Mouse (Mus musculus): Measurements from ENCODE around the gene Tbccd1. TPM values are rescaled to one million over a fixed set of nuclear protein-coding genes. Genes with fewer than 3 reads are reported as not detected.

Gene Tbccd1
- polyA plus RNA-seq (2015; fragmentation: Nextera tagmentation; extraction: Ambion mirVana), result 26.5 and 28.6 TPM in 2 replicates

DNA sequence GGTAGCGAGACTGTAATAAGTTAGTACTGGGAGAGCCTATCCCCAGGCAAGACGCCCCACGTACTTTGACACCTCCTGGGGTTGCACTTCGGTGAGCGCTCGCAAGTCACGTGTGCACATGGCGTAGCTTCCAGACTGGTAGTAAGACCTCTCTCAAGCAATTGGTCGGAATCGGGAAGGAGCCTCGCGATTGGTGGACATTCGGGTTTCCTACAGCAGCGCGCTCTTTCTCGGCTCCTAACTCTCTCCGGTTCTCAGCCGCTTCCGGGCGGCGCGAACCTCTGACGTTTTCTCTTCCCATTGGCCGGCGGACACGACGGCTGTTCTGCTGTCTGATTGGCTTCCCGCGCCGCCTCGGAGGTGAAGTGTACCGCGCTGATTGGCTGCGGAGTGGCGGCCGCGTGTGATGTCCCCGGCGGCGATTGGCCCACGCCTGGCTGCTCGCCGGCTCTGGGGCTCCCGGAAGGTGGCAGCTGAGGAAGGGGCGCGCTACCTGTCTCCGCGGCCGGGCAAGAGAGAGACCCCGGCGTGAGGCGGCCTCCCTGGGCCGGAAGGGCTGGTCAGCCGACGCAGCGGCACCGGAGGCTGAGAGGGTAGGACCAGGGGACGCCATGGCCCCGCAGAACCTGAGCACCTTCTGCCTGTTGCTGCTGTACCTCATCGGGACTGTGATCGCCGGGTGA, at the start of gene Tbccd1, which contains the start of gene Dnajb11:
Tbccd1 (minus strand) TSS at position 239 of the 683 bp plus-strand sequence.
Dnajb11 (plus strand) TSS at position 415 of the 683 bp plus-strand sequence.
- H3K4me1 ChIP-seq, result peaks cover 14% of the 10 kb centered on the region
- WGBS, result under 1% methylated on average over 62 of the region's 62 CpGs
- H3K4me2 ChIP-seq, result peak within 1 kb of the TSS; percentile 90
- ATAC-seq, result peak; percentile 99
- peaks cover 10% of the 10 kb centered on the region; the same call in 1 of the 2 replicates for H3K36me3 ChIP-seq (ENCODE audit: poor library complexity, severe bottlenecking)
- H3K4me3 ChIP-seq, result peak within 1 kb of the TSS; percentile 82
- no peaks in the 10 kb centered on the region for H3K27me3 ChIP-seq
- H3K27ac ChIP-seq, result peak within 1 kb of the TSS; percentile 63
- H3K9ac ChIP-seq, result peak within 1 kb of the TSS; percentile 83
- H3K9me3 ChIP-seq (replicated peaks), result no peaks in the 10 kb centered on the region

- no peaks in the 10 kb centered on the region for H3K36me3 ChIP-seq (ENCODE audit: poor library complexity, severe bottlenecking)
- ATAC-seq, result no peak
- H3K9ac ChIP-seq, result no peak overlapping the region
- no peak overlapping the region for H3K4me2 ChIP-seq
- H3K27me3 ChIP-seq, result no peaks in the 10 kb centered on the region
- no peak overlapping the region for H3K27ac ChIP-seq
- no peaks in the 10 kb centered on the region for H3K9me3 ChIP-seq (replicated peaks)
- no peak overlapping the region for H3K4me3 ChIP-seq
- no peaks in the 10 kb centered on the region for H3K4me1 ChIP-seq
- WGBS, result 94% methylated on average over 3 of the region's 3 CpGs
Observed at GRCm38 (mm10) chr16:22901326-22901725, 43.9 kb upstream of the Tbccd1 start.

GRCm38 (mm10) chr16:22899866-22900570, 42.5 kb upstream of the Tbccd1 start:
- Histone ChIP-seq H3K36me3 (ENCODE audit: poor library complexity, severe bottlenecking) (no peaks in the 10 kb centered on the region), H3K4me1 (no peaks in the 10 kb centered on the region), H3K27me3 (no peaks in the 10 kb centered on the region), H3K4me3 (no peak overlapping the region), H3K4me2 (no peak overlapping the region), H3K9ac (no peak overlapping the region), H3K27ac (no peak overlapping the region), H3K9me3 (replicated peaks) (no peaks in the 10 kb centered on the region)
- WGBS, result 84% methylated on average over 10 of the region's 10 CpGs
- no peak for ATAC-seq

- H3K27ac ChIP-seq, result no peak overlapping the region
- H3K27me3 ChIP-seq, result no peaks in the 10 kb centered on the region
- H3K36me3 ChIP-seq (ENCODE audit: poor library complexity, severe bottlenecking), result no peaks in the 10 kb centered on the region
- H3K4me1 ChIP-seq, result no peaks in the 10 kb centered on the region
- no peak overlapping the region for H3K4me3 ChIP-seq
- H3K4me2 ChIP-seq, result no peak overlapping the region
- H3K9me3 ChIP-seq (replicated peaks), result no peaks in the 10 kb centered on the region
- 52% methylated on average over 5 of the region's 5 CpGs for WGBS
- ATAC-seq, result no peak
- H3K9ac ChIP-seq, result no peak overlapping the region
Observed at GRCm38 (mm10) chr16:22899346-22899745, 41.9 kb upstream of the Tbccd1 start.

GRCm38 (mm10) chr16:22896618-22897017, 39.1 kb upstream of the Tbccd1 start:
- H3K4me1 ChIP-seq, result no peaks in the 10 kb centered on the region; the same call in 1 of the 2 replicates
- no peak overlapping the region for H3K4me3 ChIP-seq
- 83% methylated on average over 2 of the region's 2 CpGs for WGBS
- H3K27me3 ChIP-seq, result no peaks in the 10 kb centered on the region
- no peaks in the 10 kb centered on the region for H3K36me3 ChIP-seq (ENCODE audit: poor library complexity, severe bottlenecking)
- no peak overlapping the region for H3K9ac ChIP-seq
- H3K4me2 ChIP-seq, result no peak overlapping the region
- ATAC-seq, result no peak
- H3K9me3 ChIP-seq (replicated peaks), result no peaks in the 10 kb centered on the region
- H3K27ac ChIP-seq, result no peak overlapping the region

- H3K27me3 ChIP-seq, result no peaks in the 10 kb centered on the region
- ATAC-seq, result no peak
- no peak overlapping the region for H3K4me2 ChIP-seq
- no peaks in the 10 kb centered on the region for H3K9me3 ChIP-seq (replicated peaks)
- no peak overlapping the region for H3K4me3 ChIP-seq
- H3K36me3 ChIP-seq (ENCODE audit: poor library complexity, severe bottlenecking), result no peaks in the 10 kb centered on the region
- H3K9ac ChIP-seq, result no peak overlapping the region
- no peak overlapping the region for H3K27ac ChIP-seq
- H3K4me1 ChIP-seq, result no peaks in the 10 kb centered on the region; the same call in 1 of the 2 replicates
- 77% methylated on average over 8 of the region's 8 CpGs for WGBS
Observed at GRCm38 (mm10) chr16:22894095-22894494, 36.6 kb upstream of the Tbccd1 start.

GRCm38 (mm10) chr16:22891733-22892154, 34.3 kb upstream of the Tbccd1 start:
- Histone ChIP-seq H3K36me3 (ENCODE audit: poor library complexity, severe bottlenecking) (no peaks in the 10 kb centered on the region), H3K4me1 (no peaks in the 10 kb centered on the region; the same call in 1 of the 2 replicates), H3K4me2 (no peak overlapping the region), H3K9ac (no peak overlapping the region), H3K4me3 (no peak overlapping the region), H3K27me3 (no peaks in the 10 kb centered on the region), H3K9me3 (replicated peaks) (no peaks in the 10 kb centered on the region), H3K27ac (no peak overlapping the region)
- ATAC-seq, result no peak
- WGBS, result 92% methylated on average over 8 of the region's 8 CpGs

DNA sequence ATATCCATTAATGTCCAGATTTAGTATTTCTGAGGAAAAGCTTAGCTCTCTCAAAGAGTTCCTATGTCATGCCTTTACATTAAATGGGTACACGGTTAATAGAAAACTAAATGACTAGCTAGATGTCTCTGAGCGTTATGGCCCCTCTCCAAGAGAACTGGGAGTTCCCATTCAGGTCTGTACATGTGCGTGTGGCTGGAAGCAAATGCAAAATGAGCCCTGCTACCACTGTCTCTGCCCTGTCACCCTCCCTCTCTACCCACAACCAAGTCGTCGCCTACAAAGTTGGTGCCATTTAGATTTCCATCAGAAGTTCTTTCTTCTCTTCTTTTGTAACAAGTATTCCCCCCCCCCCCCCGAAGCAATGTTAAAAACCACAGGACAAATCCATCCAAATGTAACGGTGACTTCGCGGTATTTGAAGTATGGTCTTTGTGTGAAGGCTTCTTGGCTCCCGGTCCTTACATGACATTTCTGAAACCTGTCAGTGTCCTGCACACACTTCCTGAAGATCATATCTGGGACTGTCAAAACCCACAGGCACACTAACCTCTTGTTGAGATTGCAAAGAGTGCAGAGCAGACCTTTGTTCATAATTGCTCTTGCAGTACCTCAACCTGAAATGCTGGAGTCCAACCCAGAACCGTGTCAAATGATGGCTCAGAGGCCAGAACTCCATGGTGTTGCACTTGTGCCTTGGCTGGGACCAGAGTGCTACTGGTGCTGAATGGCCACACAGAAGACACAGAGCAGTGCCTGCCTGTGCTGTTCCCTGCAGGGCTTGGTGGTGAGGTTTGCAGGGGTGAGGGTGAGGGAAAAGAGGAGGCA, 33.4 kb upstream of the Tbccd1 start, which contains the start of gene Ahsg:
Ahsg (plus strand) TSS at position 595 of the 828 bp plus-strand sequence.
- Histone ChIP-seq H3K4me2 (no peak within 1 kb of the TSS), H3K27ac (no peak within 1 kb of the TSS), H3K9ac (no peak within 1 kb of the TSS), H3K4me3 (no peak within 1 kb of the TSS), H3K9me3 (replicated peaks) (no peaks in the 10 kb centered on the region), H3K36me3 (ENCODE audit: poor library complexity, severe bottlenecking) (no peaks in the 10 kb centered on the region), H3K4me1 (no peaks in the 10 kb centered on the region; the same call in 1 of the 2 replicates), H3K27me3 (no peaks in the 10 kb centered on the region)
- ATAC-seq, result no peak
- 83% methylated on average over 11 of the region's 11 CpGs for WGBS

GRCm38 (mm10) chr16:22889716-22890115, 32.2 kb upstream of the Tbccd1 start:
- WGBS, result 91% methylated on average over 8 of the region's 8 CpGs
- ATAC-seq, result no peak
- no peaks in the 10 kb centered on the region for H3K27me3 ChIP-seq
- H3K9me3 ChIP-seq (replicated peaks), result no peaks in the 10 kb centered on the region
- H3K36me3 ChIP-seq (ENCODE audit: poor library complexity, severe bottlenecking), result no peaks in the 10 kb centered on the region
- H3K4me2 ChIP-seq, result no peak overlapping the region
- H3K9ac ChIP-seq, result no peak overlapping the region
- no peaks in the 10 kb centered on the region; the same call in 1 of the 2 replicates for H3K4me1 ChIP-seq
- H3K4me3 ChIP-seq, result no peak overlapping the region
- no peak overlapping the region for H3K27ac ChIP-seq

DNA sequence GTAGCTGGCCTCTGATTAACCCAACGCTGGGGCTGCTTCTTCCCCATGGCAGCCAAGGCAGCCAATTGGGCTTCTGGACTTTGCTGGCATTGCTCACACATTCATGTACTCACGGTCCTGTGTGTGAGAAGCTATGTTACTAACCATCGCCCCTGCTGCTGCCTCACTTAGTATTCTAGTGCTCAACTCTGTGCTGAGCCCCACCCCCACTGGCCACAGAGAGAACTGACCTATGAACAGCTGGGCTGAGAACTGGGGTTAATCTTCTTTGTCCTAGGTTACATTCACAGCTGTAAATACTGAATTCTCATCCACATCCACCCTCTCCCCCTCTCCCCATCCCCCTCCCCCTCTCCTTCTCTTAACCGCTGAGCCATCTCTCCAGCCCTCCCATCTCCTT, 31.4 kb upstream of the Tbccd1 start:
- H3K4me3 ChIP-seq, result no peak overlapping the region
- no peaks in the 10 kb centered on the region for H3K9me3 ChIP-seq (replicated peaks)
- H3K27me3 ChIP-seq, result no peaks in the 10 kb centered on the region
- no peak overlapping the region for H3K4me2 ChIP-seq
- no peak overlapping the region for H3K9ac ChIP-seq
- no peaks in the 10 kb centered on the region for H3K4me1 ChIP-seq
- WGBS, result 49% methylated on average over 4 of the region's 4 CpGs
- H3K27ac ChIP-seq, result no peak overlapping the region
- no peaks in the 10 kb centered on the region for H3K36me3 ChIP-seq (ENCODE audit: poor library complexity, severe bottlenecking)
- ATAC-seq, result no peak

- no peak for ATAC-seq
- H3K27ac ChIP-seq, result no peak overlapping the region
- no peaks in the 10 kb centered on the region for H3K4me1 ChIP-seq
- 79% methylated on average over 3 of the region's 3 CpGs for WGBS
- H3K9ac ChIP-seq, result no peak overlapping the region
- peaks cover 5% of the 10 kb centered on the region; the same call in 1 of the 2 replicates for H3K27me3 ChIP-seq
- H3K4me3 ChIP-seq, result no peak overlapping the region
- no peaks in the 10 kb centered on the region for H3K36me3 ChIP-seq (ENCODE audit: poor library complexity, severe bottlenecking)
- H3K4me2 ChIP-seq, result no peak overlapping the region
- no peaks in the 10 kb centered on the region for H3K9me3 ChIP-seq (replicated peaks)
Observed at GRCm38 (mm10) chr16:22886726-22887125, 29.3 kb upstream of the Tbccd1 start.
